Mouse (Mus musculus): ENCODE data around the gene Heg1.

GRCm38 (mm10) chr16:33731291-33731690 is 47.1 kb downstream of the Heg1 start:
- no peak for TF ChIP-seq CTCF (IDR thresholded peaks at IDR 0.05; ENCODE audit: low read depth)
- no peak for TF ChIP-seq EP300 (optimal IDR thresholded peaks at IDR 0.05)

All from stomach, postnatal 0 days (tissue).